Mouse (Mus musculus): Measurements from ENCODE around the gene Ugt1a6a.

DNA sequence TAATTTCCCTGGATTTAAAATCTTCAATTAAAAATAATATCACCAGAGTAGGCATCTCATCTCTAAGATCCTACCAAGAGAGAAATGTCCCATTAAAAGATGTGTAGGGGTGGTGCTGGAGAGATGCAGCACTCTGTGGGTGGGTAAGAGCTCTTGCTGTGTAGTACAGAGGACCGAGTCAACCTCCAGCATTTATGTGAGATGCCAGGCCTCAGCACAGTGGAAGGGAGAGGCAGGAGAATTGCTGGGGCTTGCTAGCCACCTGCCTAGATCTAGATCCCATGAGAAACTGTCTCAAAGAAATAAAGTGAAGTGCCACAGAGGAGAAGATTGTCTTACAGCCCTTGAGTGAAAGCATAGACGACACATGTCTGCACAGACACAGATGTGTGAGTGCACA lies 81.9 kb downstream of the Ugt1a6a start:
- TF ChIP-seq CTCF (IDR thresholded peaks at IDR 0.05; ENCODE audit: low read depth, low read length) (no peak), POLR2A (IDR thresholded peaks at IDR 0.05; ENCODE audit: borderline replicate concordance, low read depth, low read length) (no peak)

Data from bone marrow macrophage, adult 2 months (primary cell).